Mouse (Mus musculus) forebrain, postnatal 0 days (tissue): ENCODE results near the gene Uox. TPM values are rescaled to one million over a fixed set of nuclear protein-coding genes. Genes with fewer than 3 reads are reported as not detected.

Experiments
- ATAC-seq: fragments of 200-750 bp; cut with Nextera tagmentation; 2 replicates; pipeline ENCODE4 v1.8.0; 2017; ENCODE audit warnings: mild to moderate bottlenecking, moderate library complexity
- DNase-seq: peaks from one replicate; pipeline ENCODE4 v3.0.0-alpha.2; 2015
- H3K27ac ChIP-seq: fragments of 300-500 bp; sonication (generic); 2 replicates; pipeline ENCODE4 v1.5.1; 2014; ENCODE audit warnings: low read depth, mild to moderate bottlenecking, antibody characterized with exemption, low read length, moderate library complexity, mixed read lengths
- H3K27me3 ChIP-seq: fragments of 300-500 bp; sonication (generic); 2 replicates; pipeline ENCODE4 v1.6.1; 2014; ENCODE audit warnings: mild to moderate bottlenecking, low read length, mixed read lengths; ENCODE audit not compliant: insufficient read depth
- H3K36me3 ChIP-seq: fragments of 300-500 bp; sonication (generic); 2 replicates; pipeline ENCODE4 v1.6.1; 2014; ENCODE audit warnings: mild to moderate bottlenecking, moderate library complexity; ENCODE audit not compliant: insufficient read depth
- H3K4me1 ChIP-seq: fragments of 300-500 bp; sonication (generic); 2 replicates; pipeline ENCODE4 v1.6.1; 2014; ENCODE audit warnings: antibody characterized with exemption; ENCODE audit not compliant: insufficient read depth
- H3K4me2 ChIP-seq: fragments of 300-500 bp; sonication (generic); 2 replicates; pipeline ENCODE4 v1.6.1; 2014; ENCODE audit warnings: low read depth, mild to moderate bottlenecking, moderate library complexity
- H3K4me3 ChIP-seq: fragments of 300-500 bp; sonication (generic); 2 replicates; pipeline ENCODE4 v1.5.1; 2014; ENCODE audit warnings: low read depth, low read length, mixed read lengths
- H3K9ac ChIP-seq: fragments of 300-500 bp; sonication (generic); 2 replicates; pipeline ENCODE4 v1.6.1; 2014; ENCODE audit warnings: mild to moderate bottlenecking
- H3K9me3 ChIP-seq: fragments of 300-500 bp; sonication (generic); 2 replicates; pipeline ENCODE4 v1.6.1; 2016; ENCODE audit warnings: low read length
- CTCF ChIP-seq: sonication (generic); IDR thresholded peaks from 2 replicates; pipeline ENCODE4 v1.5.1; 2016; ENCODE audit warnings: antibody characterized with exemption, control low read depth, low read depth
- WGBS: fragments of 180-500 bp; shearing (Covaris S2); extraction: QIAGEN DNeasy Blood & Tissue Kit; methylation state at CpG from one replicate; pipeline ENCODE4 v1.1.7; 2014; 5-methylcytosine and 5-hydroxymethylcytosine counted together
- polyA plus RNA-seq: library from polyadenylated mRNA; unstranded; fragments of >200 nt; fragmentation: Nextera tagmentation; extraction: Ambion mirVana; gene quantifications from 2 replicates; pipeline ENCODE4 v1.2.1, GENCODE M21; 2015
- total RNA-seq: library from RNA; depleted of rRNA; stranded (reverse); fragments of >200 nt; gene quantifications from 2 replicates; pipeline ENCODE4 v1.2.3, GENCODE M21; 2014

Uox gene
- total and polyA plus RNA-seq, 2 experiments from 2014 or later, result 0.25 to 0.43 TPM

DNA sequence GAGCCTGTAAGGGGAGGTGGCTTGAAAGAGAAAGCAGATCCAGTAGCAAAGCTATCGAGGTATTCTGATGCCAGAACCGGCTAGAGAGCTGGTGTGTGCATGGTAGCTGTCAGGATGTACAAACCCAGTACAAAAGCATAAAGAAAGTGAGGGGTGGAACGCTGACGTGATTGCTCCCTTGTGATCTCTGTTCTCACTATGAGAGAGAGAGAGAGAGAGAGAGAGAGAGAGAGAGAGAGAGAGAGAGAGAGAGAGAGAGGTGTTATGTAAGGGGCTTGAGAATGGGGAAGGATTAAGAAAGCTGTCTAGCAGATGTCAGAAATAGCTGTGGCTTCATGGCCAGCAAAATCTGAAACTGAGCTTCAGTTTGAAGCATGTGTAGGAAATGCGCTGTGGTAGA lies 13.7 kb downstream of the Uox start:
- no peaks in the 10 kb centered on the region for H3K36me3 ChIP-seq
- no peak overlapping the region for H3K4me2 ChIP-seq
- TF ChIP-seq CTCF, result no peak
- WGBS, result 47% methylated on average over 5 of the region's 5 CpGs
- H3K4me1 ChIP-seq, result no peaks in the 10 kb centered on the region
- H3K9me3 ChIP-seq, result no peaks in the 10 kb centered on the region
- H3K9ac ChIP-seq, result no peak overlapping the region
- ATAC-seq (peak; percentile 36; the same call in 1 of the 2 replicates), DNase-seq (no peak)
- no peak overlapping the region for H3K4me3 ChIP-seq
- peak overlapping the region; percentile 29; the same call in 1 of the 2 replicates for H3K27ac ChIP-seq
- H3K27me3 ChIP-seq, result no peaks in the 10 kb centered on the region

DNA sequence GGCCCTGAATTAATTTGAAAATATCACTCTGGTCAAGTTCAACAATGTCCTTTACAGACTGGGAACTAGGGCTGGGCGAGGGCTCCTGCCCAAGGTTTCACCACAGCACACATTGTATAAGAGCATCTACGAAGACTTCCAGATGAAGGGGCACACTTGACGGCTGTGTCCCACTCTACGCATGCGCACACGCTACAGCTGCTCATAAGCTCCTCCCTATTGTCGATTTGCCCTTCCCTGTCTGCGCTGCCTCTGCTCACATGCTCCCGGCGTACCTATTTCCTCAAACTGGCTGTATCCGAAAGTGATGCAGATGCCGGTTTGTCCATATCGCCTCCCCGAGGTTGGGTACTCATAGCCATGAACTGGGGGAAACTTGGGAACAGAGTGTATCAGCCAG lies 16.4 kb downstream of the Uox start:
- Histone ChIP-seq H3K27me3 (no peaks in the 10 kb centered on the region), H3K4me3 (no peak overlapping the region), H3K4me1 (no peaks in the 10 kb centered on the region), H3K9me3 (no peaks in the 10 kb centered on the region), H3K9ac (no peak overlapping the region), H3K27ac (no peak overlapping the region), H3K4me2 (no peak overlapping the region), H3K36me3 (no peaks in the 10 kb centered on the region)
- no peak for ATAC-seq
- WGBS, result 92% methylated on average over 14 of the region's 14 CpGs
- no peak for DNase-seq
- no peak for TF ChIP-seq CTCF

DNA sequence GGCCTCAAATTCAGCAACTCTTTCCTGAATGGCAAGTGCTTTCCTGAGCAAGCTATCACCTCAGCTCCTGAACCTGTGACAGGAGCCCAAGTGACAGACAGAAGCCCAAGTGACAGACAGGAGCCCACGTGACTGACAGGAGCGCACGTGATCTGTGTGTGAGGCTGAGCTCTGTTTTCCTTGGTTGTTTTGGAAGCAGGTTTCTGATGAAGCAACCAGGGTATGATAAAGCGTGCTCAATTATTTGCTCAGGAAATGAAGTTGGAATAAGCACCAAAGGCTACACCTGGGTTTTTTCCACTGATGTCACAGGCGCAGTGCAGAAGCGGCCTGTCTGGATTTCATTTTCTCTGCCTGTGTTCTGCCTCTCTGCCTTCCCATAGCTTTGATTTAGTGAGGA lies 19.3 kb downstream of the Uox start:
- WGBS, result 88% methylated on average over 6 of the region's 6 CpGs
- Histone ChIP-seq H3K9ac (no peak overlapping the region), H3K4me1 (no peaks in the 10 kb centered on the region), H3K4me3 (no peak overlapping the region), H3K27me3 (no peaks in the 10 kb centered on the region), H3K9me3 (no peaks in the 10 kb centered on the region), H3K4me2 (no peak overlapping the region), H3K27ac (no peak overlapping the region), H3K36me3 (no peaks in the 10 kb centered on the region)
- no peak for TF ChIP-seq CTCF
- no peak for DNase-seq
- no peak for ATAC-seq

DNA sequence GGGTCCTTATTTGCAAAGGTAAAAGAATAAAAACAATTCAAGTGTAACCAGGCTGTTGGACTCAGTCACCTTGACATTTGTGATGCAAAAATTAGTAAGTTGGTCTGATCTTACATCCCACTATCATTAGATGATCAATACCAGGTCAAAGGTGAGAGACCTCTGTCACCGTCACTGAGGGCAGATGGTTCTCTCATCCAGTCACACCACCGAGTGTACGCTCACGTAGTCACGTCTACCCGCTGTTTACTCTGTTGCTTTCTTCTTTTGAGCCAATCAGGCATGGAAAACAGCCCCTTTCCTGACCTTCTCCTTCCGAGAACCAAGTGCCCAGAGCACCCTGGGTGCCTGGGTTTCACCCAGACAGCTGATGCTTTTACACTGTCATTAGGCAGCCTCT lies 20.9 kb downstream of the Uox start:
- Histone ChIP-seq H3K27ac (no peak overlapping the region), H3K4me3 (no peak overlapping the region), H3K9me3 (no peaks in the 10 kb centered on the region), H3K9ac (no peak overlapping the region), H3K27me3 (no peaks in the 10 kb centered on the region), H3K36me3 (no peaks in the 10 kb centered on the region), H3K4me1 (no peaks in the 10 kb centered on the region), H3K4me2 (no peak overlapping the region)
- DNase-seq (no peak), ATAC-seq (no peak)
- TF ChIP-seq CTCF, result no peak
- 86% methylated on average over 7 of the region's 7 CpGs for WGBS

DNA sequence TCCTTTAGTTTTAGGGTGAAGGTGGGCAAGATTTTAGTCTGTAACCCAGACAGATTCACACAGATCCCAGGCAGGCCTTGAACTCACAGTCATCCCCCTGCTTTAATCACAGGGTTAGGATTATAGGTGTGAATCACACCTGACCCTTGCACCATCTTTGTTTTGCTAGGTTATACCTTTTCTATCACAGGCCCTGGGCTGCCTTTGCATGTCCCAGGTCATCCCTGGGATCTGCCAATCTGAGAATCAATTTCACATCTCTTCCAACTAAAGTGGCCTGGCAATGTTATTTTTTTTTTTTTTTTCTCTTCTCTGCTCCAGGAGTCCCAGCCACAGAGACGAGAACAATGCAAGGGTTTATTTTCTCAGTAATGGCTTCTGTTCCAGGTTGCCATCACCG lies 21.4 kb downstream of the Uox start:
- no peak for TF ChIP-seq CTCF
- H3K9ac ChIP-seq, result no peak overlapping the region
- H3K27me3 ChIP-seq, result no peaks in the 10 kb centered on the region
- WGBS, result 40% methylated on average over 2 of the region's 2 CpGs
- DNase-seq, result no peak
- no peak for ATAC-seq
- no peak overlapping the region for H3K4me2 ChIP-seq
- H3K9me3 ChIP-seq, result no peaks in the 10 kb centered on the region
- H3K36me3 ChIP-seq, result no peaks in the 10 kb centered on the region
- no peaks in the 10 kb centered on the region for H3K4me1 ChIP-seq
- H3K4me3 ChIP-seq, result no peak overlapping the region
- H3K27ac ChIP-seq, result no peak overlapping the region

DNA sequence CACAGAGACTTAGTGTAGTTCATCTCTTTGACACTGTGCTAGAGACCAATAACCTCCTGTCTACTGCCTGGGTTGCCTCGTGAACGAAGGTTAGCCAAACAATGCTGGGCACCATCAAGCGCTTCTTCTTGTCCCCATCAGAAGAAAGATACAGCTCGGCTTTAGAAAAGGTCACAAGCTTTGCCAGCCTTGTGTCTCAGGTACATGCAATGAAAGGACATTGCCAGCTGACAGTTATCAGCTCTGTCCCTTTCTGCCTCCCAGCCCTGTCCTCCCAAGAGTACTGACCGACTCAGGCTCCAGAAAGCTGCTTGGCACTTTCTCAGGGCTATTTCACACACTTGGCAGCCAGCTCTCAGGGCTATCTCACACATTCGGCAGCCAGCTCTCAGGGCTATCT lies 25.2 kb downstream of the Uox start:
- no peaks in the 10 kb centered on the region for H3K9me3 ChIP-seq
- WGBS, result 89% methylated on average over 6 of the region's 6 CpGs
- 0 out of 2 replicates have a peak, but pooled peaks cover 3% of the 10 kb centered on the region for H3K4me1 ChIP-seq
- no peaks in the 10 kb centered on the region for H3K27me3 ChIP-seq
- no peak overlapping the region for H3K27ac ChIP-seq
- no peak for ATAC-seq
- DNase-seq, result no peak
- no peak overlapping the region for H3K9ac ChIP-seq
- no peaks in the 10 kb centered on the region for H3K36me3 ChIP-seq
- TF ChIP-seq CTCF, result no peak
- H3K4me2 ChIP-seq, result no peak overlapping the region
- no peak overlapping the region for H3K4me3 ChIP-seq

DNA sequence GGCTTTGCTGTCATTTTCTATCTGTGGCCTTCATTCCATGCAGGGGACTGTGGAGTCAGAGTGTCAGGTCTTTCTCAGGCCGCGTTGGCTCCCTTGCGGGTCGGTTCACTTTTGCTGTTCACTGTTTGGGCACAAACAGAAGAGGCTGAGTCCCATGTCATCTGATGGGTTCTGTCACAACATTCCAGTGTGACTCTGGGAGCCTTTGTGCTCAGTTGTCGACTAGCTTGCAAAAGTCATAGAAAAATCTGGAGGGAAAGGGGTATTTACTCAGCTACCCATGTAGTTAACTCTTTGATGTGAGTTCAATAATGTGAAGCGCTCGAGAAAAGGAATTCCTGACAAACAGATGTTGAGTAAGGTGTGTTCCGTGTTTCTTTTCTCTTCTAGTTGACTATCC lies 26.2 kb downstream of the Uox start:
- Histone ChIP-seq H3K4me1 (0 out of 2 replicates have a peak, but pooled peaks cover 3% of the 10 kb centered on the region), H3K4me3 (no peak overlapping the region), H3K27ac (no peak overlapping the region), H3K27me3 (no peaks in the 10 kb centered on the region), H3K36me3 (no peaks in the 10 kb centered on the region), H3K9me3 (no peaks in the 10 kb centered on the region), H3K9ac (no peak overlapping the region), H3K4me2 (no peak overlapping the region)
- no peak for ATAC-seq
- no peak for TF ChIP-seq CTCF
- WGBS, result 79% methylated on average over 8 of the region's 8 CpGs
- DNase-seq, result no peak

DNA sequence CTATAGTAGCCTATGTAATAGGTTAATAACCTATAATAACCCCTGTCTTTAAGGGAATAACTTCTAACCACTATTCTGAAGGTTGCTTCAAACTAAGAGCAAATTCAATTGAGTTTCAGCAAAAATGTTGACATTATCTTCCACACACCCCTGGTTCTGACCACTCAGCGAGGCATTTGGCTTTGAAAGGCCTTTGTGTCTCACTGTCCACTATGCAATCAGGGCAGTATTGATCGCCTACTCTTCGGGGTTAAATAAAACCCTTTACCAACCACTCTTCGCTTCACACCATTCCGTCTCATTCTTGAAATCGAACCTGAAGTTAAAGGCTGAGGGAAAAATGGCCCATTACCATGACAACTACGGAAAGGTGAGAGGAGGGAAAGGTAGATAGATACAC lies 26.6 kb downstream of the Uox start:
- no peak for DNase-seq
- ATAC-seq, result no peak
- WGBS, result 86% methylated on average over 7 of the region's 7 CpGs

More for the DNA sequence above, 26.6 kb downstream of the Uox start:
- H3K4me3 ChIP-seq, result no peak overlapping the region
- 0 out of 2 replicates have a peak, but pooled peaks cover 3% of the 10 kb centered on the region for H3K4me1 ChIP-seq
- no peak for TF ChIP-seq CTCF
- H3K36me3 ChIP-seq, result no peaks in the 10 kb centered on the region
- H3K27me3 ChIP-seq, result no peaks in the 10 kb centered on the region
- H3K9ac ChIP-seq, result no peak overlapping the region
- H3K27ac ChIP-seq, result no peak overlapping the region
- no peaks in the 10 kb centered on the region for H3K9me3 ChIP-seq
- H3K4me2 ChIP-seq, result no peak overlapping the region
